ENCODE assay signal across 22 mouse cellular contexts in the genomic region with DNA sequence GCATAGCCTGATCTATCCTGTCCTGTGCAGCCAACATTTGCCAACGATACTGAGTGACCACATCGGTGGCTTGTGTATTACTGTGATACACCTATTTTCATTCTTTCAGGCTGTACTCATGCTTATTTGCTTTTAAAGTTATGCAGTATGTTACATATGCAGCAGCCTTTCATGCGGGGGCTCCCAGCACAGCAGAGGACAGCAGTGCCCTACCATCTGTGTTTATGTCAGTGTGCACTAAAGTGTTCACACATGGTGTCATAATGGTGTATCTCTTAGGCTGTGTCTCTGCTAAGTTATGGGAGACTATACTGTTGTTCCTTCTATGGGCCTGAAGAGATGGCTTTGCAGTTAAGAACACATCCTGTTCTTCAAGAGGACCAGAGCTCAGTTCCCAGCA. TPM values are rescaled to one million over a fixed set of nuclear protein-coding genes. Genes with fewer than 3 reads are reported as not detected.
A peak's percentile ranks its signal among the peaks of the same experiment; 100 is the strongest.
DNase-seq lines count a peak whose midpoint lies in the region; ATAC-seq lines count a peak whose summit lies in the region.
"Had no signal": no experiment of that assay in that cellular context is flagged by ENCODE, and none has a peak within 500 bp of the region (broad histone marks: within the 10 kb centered on the region; RNA-seq: fewer than 3 reads in every experiment).

No protein-coding gene starts in this region.

- no peak overlapping the region for H3K4me3 ChIP-seq in forebrain, embryonic 14.5 days (ENCODE audit: low read depth, low read length)
- H3K4me3 ChIP-seq in forebrain, embryonic 12.5 days (replicated peaks) = no peak overlapping the region
- H3K4me3 ChIP-seq: heart, embryonic 12.5 days; hindbrain, embryonic 10.5 days; intestine, embryonic 15.5 days; liver, embryonic 13.5 days; megakaryocyte, embryonic 14.5 days had no signal

- no peaks in the 10 kb centered on the region for H3K27me3 ChIP-seq in forebrain, embryonic 14.5 days (replicated peaks; ENCODE audit: control insufficient read depth, insufficient read depth, low read length)
- no peaks in the 10 kb centered on the region for H3K27me3 ChIP-seq in forebrain, embryonic 12.5 days
- H3K27me3 ChIP-seq: heart, embryonic 12.5 days; intestine, embryonic 15.5 days; liver, embryonic 13.5 days had no signal

- 93% methylated on average over 3 of the region's 3 CpGs for WGBS in forebrain, embryonic 14.5 days
- WGBS in forebrain, embryonic 12.5 days = 85% methylated on average over 3 of the region's 3 CpGs

- H3K36me3 ChIP-seq in forebrain, embryonic 14.5 days (ENCODE audit: control insufficient read depth, insufficient read depth, low read length) = no peaks in the 10 kb centered on the region
- H3K36me3 ChIP-seq in forebrain, embryonic 12.5 days (replicated peaks) = no peaks in the 10 kb centered on the region
- H3K36me3 ChIP-seq: heart, embryonic 12.5 days; hindbrain, embryonic 10.5 days; intestine, embryonic 15.5 days; liver, embryonic 13.5 days had no signal

- no peak overlapping the region for H3K9ac ChIP-seq in forebrain, embryonic 14.5 days (ENCODE audit: low read length)
- no peak overlapping the region for H3K9ac ChIP-seq in forebrain, embryonic 12.5 days
- H3K9ac ChIP-seq: heart, embryonic 12.5 days; intestine, embryonic 15.5 days; liver, embryonic 13.5 days had no signal

- no peak overlapping the region for H3K27ac ChIP-seq in forebrain, embryonic 14.5 days (ENCODE audit: low read depth, low read length)
- no peak overlapping the region for H3K27ac ChIP-seq in forebrain, embryonic 12.5 days
- H3K27ac ChIP-seq: hindbrain, embryonic 10.5 days; intestine, embryonic 15.5 days; liver, embryonic 13.5 days had no signal

- ATAC-seq in forebrain, embryonic 14.5 days = peak; percentile 58; the same call in 1 of the 2 replicates
- no peak for ATAC-seq in forebrain, embryonic 12.5 days (ENCODE audit: low FRiP score)
- ATAC-seq: hindbrain, embryonic 16.5 days; intestine, embryonic 15.5 days had no signal

- no peaks in the 10 kb centered on the region for H3K4me1 ChIP-seq in forebrain, embryonic 14.5 days (ENCODE audit: control insufficient read depth, insufficient read depth, low read length)
- H3K4me1 ChIP-seq in forebrain, embryonic 12.5 days = no peaks in the 10 kb centered on the region
- H3K4me1 ChIP-seq: heart, embryonic 12.5 days; hindbrain, embryonic 10.5 days; intestine, embryonic 15.5 days; liver, embryonic 13.5 days had no signal

- DNase-seq in forebrain, embryonic 14.5 days (ENCODE audit: low spot score) = peak; percentile 13
- DNase-seq in layer of hippocampus, adult 9-11 months = peak; percentile 63
- no peak for DNase-seq in layer of hippocampus, postnatal 10 days (ENCODE audit: low spot score in 2 of 2)
- DNase-seq in brain, adult 2 months (ENCODE audit: low read depth, low spot score) = peak; percentile 58
- DNase-seq in frontal cortex, postnatal 36 days (ENCODE audit: low spot score in 2 of 2) = peak; percentile 3 to 45
- DNase-seq in lung, postnatal 36 days = no peak
- no peak for DNase-seq in cerebellum, postnatal 25 days
- DNase-seq: adrenal gland, postnatal 10 days; cerebellum, adult 8-10 months; heart, postnatal 10 days; kidney, adult 8-10 months; kidney, postnatal 10 days; liver, embryonic 13.5 days; lung, adult 2 months; midbrain, embryonic 14.5 days; thymus, adult 2 months had no signal

- H3K4me2 ChIP-seq in forebrain, embryonic 14.5 days (ENCODE audit: low read length) = no peak overlapping the region
- H3K4me2 ChIP-seq in forebrain, embryonic 12.5 days = no peak overlapping the region
- H3K4me2 ChIP-seq: heart, embryonic 12.5 days; intestine, embryonic 15.5 days; liver, embryonic 13.5 days had no signal

- no peaks in the 10 kb centered on the region for H3K9me3 ChIP-seq in forebrain, embryonic 14.5 days (replicated peaks; ENCODE audit: control insufficient read depth, low read length)
- no peaks in the 10 kb centered on the region for H3K9me3 ChIP-seq in forebrain, embryonic 12.5 days
- H3K9me3 ChIP-seq: heart, embryonic 12.5 days; hindbrain, embryonic 10.5 days; intestine, embryonic 15.5 days; liver, embryonic 13.5 days; megakaryocyte, embryonic 14.5 days had no signal

RNA-seq across cellular contexts. Expression of a gene that starts 45.0 kb away (rescaled TPM):
- polyA plus RNA-seq in forebrain, embryonic 14.5 days (2014; fragmentation: Nextera tagmentation; extraction: Ambion mirVana) = 8.3 and 8.6 TPM in 2 replicates
- polyA plus RNA-seq in forebrain, embryonic 12.5 days (2016; fragmentation: Nextera tagmentation; extraction: Ambion mirVana) = 9.4 and 10.3 TPM in 2 replicates
- 10 to 100 TPM; 56.4 to 64.3 TPM for total RNA-seq in layer of hippocampus, postnatal 10 days (2021)

Comparison
In these comparisons a context has a peak if more than half of its experiments do, and no peak if none do; other contexts are left out.
1. DNase-seq: peak in forebrain, embryonic 14.5 days (single experiment), layer of hippocampus, adult 9-11 months (single experiment), brain, adult 2 months (single experiment) and frontal cortex, postnatal 36 days (2 of 2); none in layer of hippocampus, postnatal 10 days (0 of 2), lung, postnatal 36 days (single experiment) and cerebellum, postnatal 25 days (0 of 2).